Mouse (Mus musculus) erythroblast, embryonic 14.5 days (primary cell): ENCODE measurements at regions not wholly inside any gene's neighbourhood (a gene's known extent, or its start where the extent isn't known, plus 50 kb on each side); places are given as distances from the start of the nearest gene placed in this dataset.

Experiments
- GATA1 ChIP-seq: IDR thresholded peaks from 2 replicates; pipeline ENCODE4 v1.6.1; 2012; ENCODE audit warnings: low read length, inconsistent platforms, mixed read lengths
- TAL1 ChIP-seq: IDR thresholded peaks from 3 replicates; pipeline ENCODE4 v1.6.1; 2012; ENCODE audit warnings: low read length, inconsistent platforms, mixed read lengths

- TF ChIP-seq GATA1 (no peak), TAL1 (no peak)
These were observed 159.5 kb upstream of the Rybp start for GRCm38 (mm10) chr6:100446804-100447203.
